Mouse (Mus musculus) cerebellum, adult (tissue): ENCODE measurements around the gene Ccdc148.

Source experiments
- ATAC-seq: cut with Nextera tagmentation; 2 replicates; pipeline ENCODE4 v1.9.2; 2017; ENCODE audit warnings: mild to moderate bottlenecking, moderate library complexity, mixed read lengths; ENCODE audit not compliant: insufficient number of reproducible peaks, low FRiP score, low TSS enrichment

Ccdc148 gene

GRCm38 (mm10) chr2:59181321-59182113 lies 21.0 kb upstream of the Ccdc148 start:
- ATAC-seq: peak; percentile 86

GRCm38 (mm10) chr2:59179487-59179886 lies 19.0 kb upstream of the Ccdc148 start:
- ATAC-seq: no peak

GRCm38 (mm10) chr2:59178960-59179359 lies 18.5 kb upstream of the Ccdc148 start:
- ATAC-seq: no peak

- ATAC-seq: no peak
Measured at GRCm38 (mm10) chr2:59178191-59178590, 17.7 kb upstream of the Ccdc148 start.

- no peak for ATAC-seq
Measured at GRCm38 (mm10) chr2:59175926-59176325, 15.4 kb upstream of the Ccdc148 start.

GRCm38 (mm10) chr2:59171533-59171932 lies 11.1 kb upstream of the Ccdc148 start:
- ATAC-seq: no peak

- no peak for ATAC-seq
Measured at GRCm38 (mm10) chr2:59170593-59170992, 10.1 kb upstream of the Ccdc148 start.

- no peak for ATAC-seq
Measured at GRCm38 (mm10) chr2:59170208-59170589, 9.7 kb upstream of the Ccdc148 start.

GRCm38 (mm10) chr2:59169572-59170207 lies 9.2 kb upstream of the Ccdc148 start:
- ATAC-seq: no peak

- peak; percentile 45; the same call in 1 of the 2 replicates for ATAC-seq
Measured at GRCm38 (mm10) chr2:59167830-59168229, 7.3 kb upstream of the Ccdc148 start.

GRCm38 (mm10) chr2:59166976-59167375 lies 6.5 kb upstream of the Ccdc148 start:
- no peak for ATAC-seq

- no peak for ATAC-seq
Measured at GRCm38 (mm10) chr2:59162285-59162600, 1.8 kb upstream of the Ccdc148 start.

GRCm38 (mm10) chr2:59161441-59162284 lies 1.2 kb upstream of the Ccdc148 start:
- peak; percentile 53 for ATAC-seq

- peak; percentile 13; the same call in 1 of the 2 replicates for ATAC-seq
Measured at GRCm38 (mm10) chr2:59161021-59161440, 548 bp upstream of the Ccdc148 start.

GRCm38 (mm10) chr2:59159961-59160604 lies 400 bp downstream of the Ccdc148 start:
- ATAC-seq: peak; percentile 17; the same call in 1 of the 2 replicates

- no peak for ATAC-seq
Measured at GRCm38 (mm10) chr2:59158117-59158516, 2.4 kb downstream of the Ccdc148 start.

- no peak for ATAC-seq
Measured at GRCm38 (mm10) chr2:59155428-59155827, 5.1 kb downstream of the Ccdc148 start.

- no peak for ATAC-seq
Measured at GRCm38 (mm10) chr2:59131044-59131443, 29.4 kb downstream of the Ccdc148 start.

- ATAC-seq: no peak
Measured at GRCm38 (mm10) chr2:59129821-59130220, 30.7 kb downstream of the Ccdc148 start.

GRCm38 (mm10) chr2:59129023-59129422 lies 31.5 kb downstream of the Ccdc148 start:
- no peak for ATAC-seq
